Mouse (Mus musculus) kidney, postnatal 36 days (tissue): Measurements from ENCODE around the gene Pgs1.

Experiments
- DNase-seq, 2 experiments: peaks; one replicate each; pipeline ENCODE4 v3.0.0; 2021 to 2022; ENCODE audit warnings: mixed read lengths in 2 of 2

The Pgs1 gene

GRCm38 (mm10) chr11:118003718-118004117 lies 17.6 kb downstream of the Pgs1 start:
- DNase-seq: peak; percentile 37 to 42

GRCm38 (mm10) chr11:118004217-118004616 lies 18.1 kb downstream of the Pgs1 start:
- peak; percentile 48 to 61 for DNase-seq

- DNase-seq: peak in 1 of 2 experiments; percentile 44
These were observed 21.5 kb downstream of the Pgs1 start for GRCm38 (mm10) chr11:118007460-118008143.

- DNase-seq: no peak
These were observed 22.2 kb downstream of the Pgs1 start for GRCm38 (mm10) chr11:118008144-118008805.

GRCm38 (mm10) chr11:118008843-118009242 lies 22.8 kb downstream of the Pgs1 start:
- DNase-seq: no peak

- DNase-seq: peak in 1 of 2 experiments; percentile 45
These were observed 23.9 kb downstream of the Pgs1 start for GRCm38 (mm10) chr11:118009865-118010571.

- DNase-seq: no peak
These were observed 26.5 kb downstream of the Pgs1 start for GRCm38 (mm10) chr11:118012595-118012994.

- no peak for DNase-seq
These were observed 27.2 kb downstream of the Pgs1 start for GRCm38 (mm10) chr11:118013339-118013738.

GRCm38 (mm10) chr11:118014391-118014995 lies 28.4 kb downstream of the Pgs1 start:
- DNase-seq: no peak

- DNase-seq: no peak
These were observed 29.5 kb downstream of the Pgs1 start for GRCm38 (mm10) chr11:118015381-118016145.

- DNase-seq: peak in 1 of 2 experiments; percentile 45
These were observed 32.2 kb downstream of the Pgs1 start for GRCm38 (mm10) chr11:118018328-118018727.

GRCm38 (mm10) chr11:118021806-118022205 lies 35.7 kb downstream of the Pgs1 start:
- DNase-seq: peak; percentile 70 to 87

GRCm38 (mm10) chr11:118023475-118023874 lies 37.4 kb downstream of the Pgs1 start:
- no peak for DNase-seq

GRCm38 (mm10) chr11:118024111-118024510 lies 38.0 kb downstream of the Pgs1 start:
- DNase-seq: no peak

GRCm38 (mm10) chr11:118029170-118029569 lies 43.1 kb downstream of the Pgs1 start:
- no peak for DNase-seq

- no peak for DNase-seq
These were observed 45.0 kb downstream of the Pgs1 start for GRCm38 (mm10) chr11:118031134-118031533.

- DNase-seq: no peak
These were observed 48.3 kb downstream of the Pgs1 start for GRCm38 (mm10) chr11:118034395-118034794.

GRCm38 (mm10) chr11:118035068-118035467 lies 49.0 kb downstream of the Pgs1 start:
- no peak for DNase-seq

- no peak for DNase-seq
These were observed 56.7 kb downstream of the Pgs1 start for GRCm38 (mm10) chr11:118042791-118043190.

GRCm38 (mm10) chr11:118043293-118043907 lies 57.3 kb downstream of the Pgs1 start:
- DNase-seq: peak; percentile 78 to 87

- DNase-seq: peak; percentile 13 to 68
These were observed 63.5 kb downstream of the Pgs1 start for GRCm38 (mm10) chr11:118049641-118050040.

GRCm38 (mm10) chr11:118050174-118050573 lies 64.1 kb downstream of the Pgs1 start:
- DNase-seq: peak; percentile 78 to 80
